Mouse (Mus musculus) liver, adult 10 weeks (tissue): ENCODE data around the gene Scgb2b2. TPM values are rescaled to one million over a fixed set of nuclear protein-coding genes. Genes with fewer than 3 reads are reported as not detected.

ENCODE experiments used
- polyA plus RNA-seq: library from polyadenylated mRNA; stranded (reverse); fragments of 350-450 nt; fragmentation: Illumina TruSeq; extraction: RNeasy Lipid Tissue Mini Kit (QIAGEN cat#74804); gene quantifications from one replicate; pipeline ENCODE4 v1.2.3, GENCODE M21; 2014; ENCODE audit warnings: low read depth, low replicate concordance

Gene Scgb2b2
- not detected for polyA plus RNA-seq

DNA sequence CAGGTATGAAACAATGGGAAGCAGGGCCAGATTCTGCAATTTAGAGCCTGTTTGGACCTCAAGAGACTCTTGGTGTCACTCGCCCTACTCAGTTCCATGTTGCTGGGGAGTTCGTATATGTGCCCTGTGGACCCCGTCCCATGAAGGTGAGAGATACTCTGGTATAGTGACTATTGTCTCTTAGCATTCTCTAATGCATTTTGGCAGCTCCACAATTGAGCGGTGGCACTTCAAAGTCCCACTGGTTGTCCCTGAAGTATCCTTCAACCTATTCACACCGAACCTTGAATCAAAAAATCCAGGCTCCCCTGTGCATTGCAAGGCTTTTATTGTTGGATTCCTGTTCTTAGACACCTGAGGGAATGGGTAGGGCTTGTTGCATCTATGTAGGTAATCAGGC lies at the start of gene Scgb2b2:
Gene Scgb2b2, plus strand, starts transcription at position 301 of the 400 bp plus-strand sequence.

GRCm38 (mm10) chr7:31291721-31292120 lies 1.4 kb downstream of the Scgb2b2 start, which contains the start of gene Scgb1b2:
Gene Scgb1b2, minus strand, starts transcription at chr7:31291821.

Other genes with a start within 250 kb of the Scgb2b2 start
- 2.7 TPM for gene Fxyd5, start 248.0 kb upstream of the Scgb2b2 start, polyA plus RNA-seq
- not detected for gene Fxyd7, start 239.0 kb upstream of the Scgb2b2 start, polyA plus RNA-seq
- gene Fxyd1, start 233.3 kb upstream of the Scgb2b2 start, polyA plus RNA-seq: 52.4 TPM
- gene Lgi4, start 231.2 kb upstream of the Scgb2b2 start, polyA plus RNA-seq: not detected
- gene Fxyd3, start 213.8 kb upstream of the Scgb2b2 start, polyA plus RNA-seq: 0.95 TPM
- gene Hpn, start 175.2 kb upstream of the Scgb2b2 start, polyA plus RNA-seq: 31.2 TPM
- 0.42 TPM for gene Scn1b, start 163.5 kb upstream of the Scgb2b2 start, polyA plus RNA-seq
- 3.9 TPM for gene Gramd1a, start 134.6 kb upstream of the Scgb2b2 start, polyA plus RNA-seq
- not detected for gene Scgb1b2, start 1.3 kb downstream of the Scgb2b2 start, polyA plus RNA-seq
- gene Scgb2b3, start 71.6 kb downstream of the Scgb2b2 start, polyA plus RNA-seq: not detected
- not detected for gene Scgb1b3, start 85.1 kb downstream of the Scgb2b2 start, polyA plus RNA-seq